Mouse (Mus musculus) liver, postnatal 0 days (tissue): Measurements from ENCODE around the gene Dok1.

Experiments
- CTCF ChIP-seq: sonication (generic); IDR thresholded peaks from 2 replicates; pipeline ENCODE4 v1.5.1; 2016; ENCODE audit warnings: antibody characterized with exemption, low read depth
- EP300 ChIP-seq: IDR thresholded peaks from 2 replicates; pipeline ENCODE4 v1.6.1; 2016; ENCODE audit warnings: antibody characterized with exemption, low read depth, mild to moderate bottlenecking

- no peak for TF ChIP-seq CTCF
- no peak for TF ChIP-seq EP300
Observed at GRCm38 (mm10) chr6:83019044-83019443, 14.2 kb downstream of the Dok1 start.
